Mouse (Mus musculus): ENCODE data around the gene Spsb1.

DNA sequence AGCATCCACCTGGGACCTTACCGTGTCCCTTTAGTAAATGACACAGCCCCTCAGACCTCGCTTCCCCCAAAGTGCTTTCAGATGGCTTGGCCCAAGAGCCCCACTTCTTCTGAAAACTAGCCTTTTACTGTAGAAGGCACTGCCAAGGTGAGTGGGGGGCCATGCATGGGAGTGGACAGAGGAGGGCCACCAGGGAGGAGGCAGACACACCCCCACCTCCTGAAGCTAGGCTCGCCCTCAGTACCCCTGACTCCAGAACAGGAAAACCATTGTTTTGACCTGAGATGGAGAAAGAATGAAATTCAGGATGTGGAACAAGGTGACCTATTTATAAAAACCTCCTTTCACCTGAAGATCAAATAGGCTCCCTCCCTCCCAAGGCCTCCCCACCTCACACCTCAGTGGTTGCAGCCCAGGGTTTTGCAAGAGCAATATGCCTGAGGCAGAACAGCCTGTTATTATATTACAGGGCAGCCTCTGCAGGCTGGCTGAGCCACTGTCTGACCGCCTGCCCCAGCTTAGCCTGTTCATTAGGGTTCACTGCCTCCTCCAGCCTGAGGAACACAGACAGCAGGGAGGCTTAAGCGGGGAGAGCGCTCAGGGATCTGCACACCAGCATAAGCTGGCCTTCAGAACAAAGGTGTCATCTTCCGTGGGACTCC is 41.0 kb downstream of the Spsb1 start:
- TF ChIP-seq CTCF (IDR thresholded peaks at IDR 0.05; ENCODE audit: insufficient read depth, low read length) (no peak), POLR2A (IDR thresholded peaks at IDR 0.05; ENCODE audit: borderline replicate concordance, extremely low read depth, low read depth, low read length) (no peak)

Measured in lung, adult 2 months (tissue).